Mouse (Mus musculus) liver, embryonic 14.5 days (tissue): Measurements from ENCODE around the gene Ptprd.

Experiments used
- CTCF ChIP-seq: IDR thresholded peaks from 2 replicates; pipeline ENCODE4 v1.5.1; 2016; ENCODE audit warnings: antibody characterized with exemption, low read depth, control low read depth
- EP300 ChIP-seq: IDR thresholded peaks from 2 replicates; pipeline ENCODE4 v1.6.1; 2016; ENCODE audit warnings: antibody characterized with exemption, low read depth

- TF ChIP-seq CTCF = no peak
- TF ChIP-seq EP300 = no peak
Observed at GRCm38 (mm10) chr4:76621740-76622139, 1590.0 kb downstream of the Ptprd start.
